Mouse (Mus musculus): Measurements from ENCODE around the gene Krt28.

Gene Krt28

GRCm38 (mm10) chr11:99374803-99375202, at the start of gene Krt28:
Gene Krt28 (minus strand): TSS chr11:99374903.
- DNase-seq: no peak

GRCm38 (mm10) chr11:99422159-99422558, 47.5 kb upstream of the Krt28 start, which contains the start of gene Krt12:
Gene Krt12 (minus strand): TSS chr11:99422259.
- no peak for DNase-seq

- no peak for DNase-seq
Measured at GRCm38 (mm10) chr11:99420586-99420985, 45.9 kb upstream of the Krt28 start.

- no peak for DNase-seq
Measured at GRCm38 (mm10) chr11:99417819-99418218, 43.1 kb upstream of the Krt28 start.

- no peak for DNase-seq
Measured at GRCm38 (mm10) chr11:99416902-99417301, 42.2 kb upstream of the Krt28 start.

GRCm38 (mm10) chr11:99414463-99415147, 39.9 kb upstream of the Krt28 start:
- no peak for DNase-seq

- peak; percentile 59 for DNase-seq
Measured at GRCm38 (mm10) chr11:99413247-99413646, 38.5 kb upstream of the Krt28 start.

GRCm38 (mm10) chr11:99406186-99406585, 31.5 kb upstream of the Krt28 start:
- DNase-seq: no peak

- DNase-seq: no peak
Measured at GRCm38 (mm10) chr11:99399956-99400549, 25.4 kb upstream of the Krt28 start.

- no peak for DNase-seq
Measured at GRCm38 (mm10) chr11:99398832-99399231, 24.1 kb upstream of the Krt28 start.

GRCm38 (mm10) chr11:99398084-99398483, 23.4 kb upstream of the Krt28 start:
- no peak for DNase-seq

- DNase-seq: no peak
Measured at GRCm38 (mm10) chr11:99396661-99397060, 22.0 kb upstream of the Krt28 start.

- DNase-seq: no peak
Measured at GRCm38 (mm10) chr11:99396034-99396433, 21.3 kb upstream of the Krt28 start.

GRCm38 (mm10) chr11:99392492-99392891, 17.8 kb upstream of the Krt28 start:
- no peak for DNase-seq

GRCm38 (mm10) chr11:99391375-99391774, 16.7 kb upstream of the Krt28 start:
- no peak for DNase-seq

GRCm38 (mm10) chr11:99390866-99391265, 16.2 kb upstream of the Krt28 start:
- no peak for DNase-seq

- DNase-seq: no peak
Measured at GRCm38 (mm10) chr11:99389264-99389663, 14.6 kb upstream of the Krt28 start, which contains the start of gene Krt10. Gene Krt10 (minus strand): TSS chr11:99389364.

- DNase-seq: no peak
Measured at GRCm38 (mm10) chr11:99388661-99389060, 14.0 kb upstream of the Krt28 start.

GRCm38 (mm10) chr11:99385813-99386721, 11.4 kb upstream of the Krt28 start:
- DNase-seq: peak; percentile 82

GRCm38 (mm10) chr11:99379568-99379967, 4.9 kb upstream of the Krt28 start:
- DNase-seq: peak; percentile 83

GRCm38 (mm10) chr11:99369853-99370451, 4.8 kb downstream of the Krt28 start:
- peak; percentile 23 for DNase-seq

GRCm38 (mm10) chr11:99369229-99369628, 5.5 kb downstream of the Krt28 start:
- DNase-seq: peak; percentile 41

GRCm38 (mm10) chr11:99366791-99367190, 7.9 kb downstream of the Krt28 start:
- peak; percentile 64 for DNase-seq

All from thymus, postnatal 4 days (tissue).